Mouse (Mus musculus) megakaryocyte-erythroid progenitor cell, adult 5-6 weeks (primary cell): ENCODE measurements around the gene Alb. TPM values are rescaled to one million over a fixed set of nuclear protein-coding genes. Genes with fewer than 3 reads are reported as not detected.

Source experiments
- ATAC-seq: replicated peaks from 2 replicates; pipeline ENCODE4 v1.8.0; 2016; ENCODE audit warnings: mild to moderate bottlenecking, inconsistent platforms; ENCODE audit not compliant: severe bottlenecking, poor library complexity, low FRiP score, low TSS enrichment
- total RNA-seq, 2 experiments: library from RNA; stranded (forward) in 1 of 2; stranded (reverse) in 1 of 2; fragments of 200-1000, 215-1000 nt in 1 of 2; fragments of >200 nt in 1 of 2; fragmentation: Nextera tagmentation in 1 of 2; gene quantifications; 2 replicates each; pipeline ENCODE4 v1.2.3; 2014 to 2017

The Alb gene
- total RNA-seq, 2 experiments from 2014 or later = not detected

- no peak for ATAC-seq
Measured at GRCm38 (mm10) chr5:90488323-90488722, 27.6 kb downstream of the Alb start.

- no peak for ATAC-seq
Measured at GRCm38 (mm10) chr5:90490518-90490917, 29.8 kb downstream of the Alb start, which contains the start of gene Afp. TSS of gene Afp (plus strand) at chr5:90490737.

DNA sequence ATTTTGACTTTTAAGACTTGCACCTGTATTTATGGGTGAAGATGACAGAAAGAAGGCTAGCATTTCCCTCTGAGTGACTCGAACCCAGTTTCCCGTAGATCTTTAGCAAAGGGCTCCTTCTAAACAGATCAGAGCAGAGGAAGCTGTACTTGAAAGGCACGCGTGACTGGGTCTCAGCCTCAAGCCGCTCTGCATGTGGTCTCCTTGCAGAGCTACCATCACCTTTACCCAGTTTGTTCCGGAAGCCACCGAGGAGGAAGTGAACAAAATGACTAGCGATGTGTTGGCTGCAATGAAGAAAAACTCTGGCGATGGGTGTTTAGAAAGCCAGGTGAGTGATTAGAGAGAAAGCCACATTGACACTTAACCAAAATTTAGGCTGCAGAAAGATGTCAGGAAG lies 31.7 kb downstream of the Alb start:
- no peak for ATAC-seq

DNA sequence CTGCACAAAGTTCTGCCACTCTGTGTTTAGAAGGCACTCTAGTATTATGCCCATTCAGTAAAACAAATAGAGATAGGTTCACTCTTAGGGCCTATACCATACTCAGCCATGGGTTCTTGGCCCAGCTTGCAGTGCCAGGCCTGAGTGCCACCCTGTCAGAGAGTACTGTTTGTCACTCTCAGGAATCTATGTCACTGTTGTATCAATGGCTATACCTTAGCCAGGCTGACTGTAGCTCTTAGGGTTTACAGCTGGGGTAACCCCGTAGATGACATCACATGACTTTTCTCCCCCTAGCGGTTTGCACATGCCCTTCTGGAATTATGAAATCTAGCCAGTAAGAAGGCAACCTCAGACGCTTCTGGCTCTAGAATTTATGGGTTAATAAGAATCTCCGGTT lies 33.6 kb downstream of the Alb start:
- ATAC-seq = no peak

DNA sequence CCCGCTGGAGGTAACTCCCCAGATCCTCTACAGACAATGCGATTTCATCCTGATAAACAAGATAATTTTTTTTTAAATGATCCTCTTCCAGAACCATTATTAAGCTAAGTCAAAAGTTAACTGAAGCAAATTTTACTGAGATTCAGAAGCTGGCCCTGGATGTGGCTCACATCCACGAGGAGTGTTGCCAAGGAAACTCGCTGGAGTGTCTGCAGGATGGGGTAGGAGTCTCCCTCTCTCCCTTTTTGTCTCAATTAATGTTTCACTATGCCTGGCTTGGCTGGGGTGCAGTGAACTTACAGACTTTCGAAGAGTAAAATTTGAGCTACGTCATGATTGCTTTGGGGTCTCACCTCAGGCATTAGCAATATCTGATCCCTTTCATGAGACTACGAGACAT lies 38.8 kb downstream of the Alb start:
- ATAC-seq = no peak

DNA sequence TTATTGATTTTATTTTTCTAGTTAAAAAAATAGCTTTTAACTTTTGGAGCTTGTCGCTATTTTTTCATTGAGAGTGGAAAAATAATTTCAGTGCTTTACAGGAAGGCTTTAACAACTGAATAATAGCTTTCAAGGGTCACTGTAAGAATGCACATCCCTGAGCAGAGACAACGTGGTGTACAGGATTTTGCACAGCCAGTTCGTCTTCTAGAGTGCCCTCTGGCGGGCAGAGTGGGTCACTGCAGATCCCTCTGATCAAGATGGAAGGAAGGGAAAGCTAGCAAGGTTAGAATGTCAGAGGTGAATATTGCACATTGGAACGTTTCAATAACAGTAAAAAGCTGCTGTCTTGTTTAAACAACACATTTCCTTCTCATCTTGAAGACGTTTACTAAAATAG lies 40.0 kb downstream of the Alb start:
- peak; percentile 85 for ATAC-seq

- ATAC-seq = no peak
Measured at GRCm38 (mm10) chr5:90501752-90502151, 41.1 kb downstream of the Alb start.

DNA sequence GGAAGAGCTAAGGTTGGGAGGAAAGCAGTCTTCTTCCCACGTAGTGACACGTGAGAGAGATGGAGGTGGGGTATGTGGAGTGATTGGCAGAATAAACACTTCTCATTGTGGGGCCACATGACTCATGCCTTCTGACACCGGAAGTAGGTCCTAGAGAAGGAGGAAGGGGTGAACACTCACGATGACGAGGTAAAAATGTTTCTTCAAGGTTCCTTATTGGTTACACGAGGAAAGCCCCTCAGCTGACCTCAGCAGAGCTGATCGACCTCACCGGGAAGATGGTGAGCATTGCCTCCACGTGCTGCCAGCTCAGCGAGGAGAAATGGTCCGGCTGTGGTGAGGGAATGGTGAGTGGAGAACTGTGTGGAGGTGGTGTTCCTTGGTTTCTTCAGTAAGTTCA lies 44.0 kb downstream of the Alb start:
- peak; percentile 14; the same call in 1 of the 2 replicates for ATAC-seq

GRCm38 (mm10) chr5:90506507-90506906 lies 45.8 kb downstream of the Alb start:
- ATAC-seq = no peak

DNA sequence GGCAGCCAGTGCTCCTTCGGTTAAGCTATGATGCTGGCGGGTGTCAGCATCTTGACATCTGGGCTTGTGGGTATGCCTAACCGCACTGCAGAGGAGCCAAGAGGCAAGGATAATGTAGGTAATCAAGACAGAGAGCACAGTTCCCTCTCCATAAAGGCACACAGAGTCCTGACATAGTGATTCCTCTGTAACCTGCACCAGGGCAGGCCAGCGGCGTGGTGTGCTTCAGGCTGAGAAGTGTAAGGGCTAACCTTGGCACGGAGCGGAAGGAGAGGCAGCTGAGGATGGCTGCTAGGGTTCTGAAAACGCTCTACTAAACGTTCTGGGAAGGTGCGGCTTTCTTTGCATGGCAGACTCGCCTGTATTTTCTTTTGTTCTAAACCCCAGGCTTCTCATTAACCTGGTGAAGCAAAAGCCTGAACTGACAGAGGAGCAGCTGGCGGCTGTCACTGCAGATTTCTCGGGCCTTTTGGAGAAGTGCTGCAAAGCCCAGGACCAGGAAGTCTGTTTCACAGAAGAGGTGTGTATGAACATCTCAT lies 46.8 kb downstream of the Alb start:
- no peak for ATAC-seq

GRCm38 (mm10) chr5:90509828-90510592 lies 49.3 kb downstream of the Alb start:
- ATAC-seq = no peak

DNA sequence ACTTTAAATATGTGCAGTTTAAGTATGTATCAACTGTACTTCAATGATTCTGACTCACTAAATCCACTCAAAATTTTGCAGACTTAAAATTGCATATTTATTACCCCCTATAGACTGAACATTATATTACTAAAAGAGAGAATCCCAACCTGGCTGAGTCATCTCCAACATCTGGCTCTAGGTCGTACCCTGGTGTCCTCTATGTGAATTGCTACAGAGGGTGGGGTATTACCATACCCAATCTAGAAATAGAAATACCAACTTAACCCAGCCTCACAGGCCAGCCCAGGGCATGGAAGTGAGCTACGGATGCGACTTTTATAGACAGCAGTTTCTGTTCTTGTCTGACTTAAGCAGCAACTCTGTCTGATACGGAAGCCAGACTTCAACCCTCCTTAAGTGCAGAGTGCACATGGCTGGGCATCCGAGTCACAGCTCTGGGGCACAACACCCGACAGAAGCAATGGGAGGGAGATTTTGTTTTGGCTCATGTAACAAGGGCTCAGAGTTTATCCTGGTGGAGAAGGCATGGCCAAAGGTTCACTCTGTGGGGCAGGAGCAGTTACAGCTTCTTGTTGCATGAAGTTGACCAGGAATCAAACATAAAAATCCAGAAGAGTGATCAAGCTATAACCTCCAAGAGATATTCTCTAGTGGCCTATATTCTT lies 51.7 kb downstream of the Alb start:
- 0 out of 2 replicates have a peak, but pooled peaks have one; percentile 41 for ATAC-seq

GRCm38 (mm10) chr5:90515561-90515960 lies 54.9 kb downstream of the Alb start:
- ATAC-seq = no peak

GRCm38 (mm10) chr5:90518356-90519100 lies 57.8 kb downstream of the Alb start, which contains the start of gene Afm:
TSS of gene Afm (plus strand) at chr5:90518932.
- no peak for ATAC-seq

Other genes starting within 250 kb of the Alb start
- gene Cox18, start 236.9 kb upstream of the Alb start, total RNA-seq (2014; fragmentation: Nextera tagmentation) = 33.5 and 43.6 TPM in 2 replicates
- 17.1 and 17.7 TPM in 2 replicates for gene Cox18, start 236.9 kb upstream of the Alb start, total RNA-seq (2017)
- gene Ankrd17, start 94.3 kb upstream of the Alb start, total RNA-seq (2014; fragmentation: Nextera tagmentation) = 115 and 123 TPM in 2 replicates
- 115 and 119 TPM in 2 replicates for gene Ankrd17, start 94.3 kb upstream of the Alb start, total RNA-seq (2017)
- gene Gm9958, start 93.7 kb upstream of the Alb start, total RNA-seq (2014; fragmentation: Nextera tagmentation) = 3.3 and 5.2 TPM in 2 replicates
- gene Gm9958, start 93.7 kb upstream of the Alb start, total RNA-seq (2017) = 1.4 and 2.4 TPM in 2 replicates
- gene Afp, start 29.8 kb downstream of the Alb start, total RNA-seq (2014; fragmentation: Nextera tagmentation) = 1.4 TPM in 1 of 2 replicates, not detected in the other
- gene Afp, start 29.8 kb downstream of the Alb start, total RNA-seq (2017) = 0.42 TPM in 1 of 2 replicates, not detected in the other
- gene Afm, start 58.0 kb downstream of the Alb start, total RNA-seq (2014; fragmentation: Nextera tagmentation) = not detected in 2 replicates
- gene Afm, start 58.0 kb downstream of the Alb start, total RNA-seq (2017) = not detected in 2 replicates
- gene 5830473C10Rik, start 100.2 kb downstream of the Alb start, total RNA-seq (2014; fragmentation: Nextera tagmentation) = not detected in 2 replicates
- not detected in 2 replicates for gene 5830473C10Rik, start 100.2 kb downstream of the Alb start, total RNA-seq (2017)
- gene Rassf6, start 179.8 kb downstream of the Alb start, total RNA-seq (2014; fragmentation: Nextera tagmentation) = not detected in 2 replicates
- gene Rassf6, start 179.8 kb downstream of the Alb start, total RNA-seq (2017) = not detected in 2 replicates